Mouse (Mus musculus): ENCODE data around the gene Gm32687.
"Not testable (repeated sequence)": the region's sequence is repeated elsewhere in the genome, so short reads cannot be mapped to it uniquely, and the experiment has no call there.

Gm32687 gene

DNA sequence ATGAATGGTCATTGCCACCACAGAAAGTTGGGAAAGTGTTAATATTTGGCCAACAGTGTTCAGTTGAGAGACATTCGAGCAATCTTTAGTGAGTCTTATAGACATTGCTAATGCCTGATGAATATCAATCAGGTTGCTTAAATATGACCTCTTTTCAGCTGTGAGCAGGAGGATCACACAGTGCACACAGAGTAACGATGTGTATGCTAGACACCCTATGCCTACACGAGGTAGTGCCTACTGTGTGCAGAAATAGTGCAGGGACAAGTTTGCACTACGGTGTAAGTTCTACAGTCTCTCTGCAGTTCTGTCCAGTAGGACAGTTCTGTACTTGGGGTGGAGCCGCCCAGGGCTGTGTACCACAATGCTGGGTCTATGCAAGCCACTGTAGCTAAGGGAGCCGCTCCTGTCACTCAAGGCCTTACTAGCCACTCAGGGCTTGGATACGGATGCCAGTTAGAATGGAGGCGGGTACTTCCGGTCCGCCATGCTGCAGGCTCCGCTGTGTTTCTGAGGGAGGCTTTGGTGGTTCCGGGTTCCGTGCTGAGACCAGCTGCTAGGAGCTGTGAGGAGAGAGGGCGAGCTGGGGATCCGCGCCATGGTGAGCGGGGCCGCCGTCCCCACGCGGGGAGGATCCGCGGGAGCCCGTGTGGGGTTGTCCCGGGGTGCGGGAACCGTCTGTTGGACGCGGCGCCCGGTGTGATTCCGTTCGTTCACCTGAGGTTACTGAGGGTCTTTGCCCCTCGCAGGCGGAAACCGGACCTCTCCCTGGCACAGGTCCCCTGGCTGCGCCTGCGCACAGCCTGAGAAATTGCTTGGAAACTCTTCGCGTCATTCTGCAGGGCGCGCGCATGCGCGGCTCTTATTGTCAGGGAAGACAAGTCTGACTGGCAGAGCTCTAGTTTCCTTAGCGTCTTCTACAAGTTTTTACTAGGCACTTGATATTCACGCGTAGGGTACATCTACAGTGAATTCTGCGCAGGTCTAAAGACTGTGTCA, at the start of gene Gm32687:
TSS of gene Gm32687 (plus strand) at position 526 of the 999 bp plus-strand sequence.
- DNase-seq (ENCODE audit: low read depth), result not testable (repeated sequence)

DNA sequence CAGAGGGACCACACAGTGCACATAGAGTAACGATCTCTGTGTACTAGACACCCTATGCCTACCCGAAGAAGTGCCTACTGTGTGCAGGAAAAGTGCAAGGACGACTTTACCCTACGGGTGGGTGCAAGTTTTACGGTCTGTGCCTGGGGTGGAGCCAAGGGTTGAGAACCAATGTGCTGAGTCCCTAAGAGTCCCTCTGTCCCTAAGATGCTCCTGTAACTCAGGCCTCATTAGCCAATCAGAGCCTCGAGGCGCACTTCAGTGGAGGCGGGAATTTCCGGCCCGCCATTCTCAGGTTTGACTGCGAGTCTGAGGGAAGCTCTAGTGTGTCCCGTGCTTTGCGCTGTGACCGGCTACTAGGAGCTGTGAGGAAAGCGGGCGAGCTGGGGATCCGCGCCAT, 17.5 kb upstream of the Gm32687 start:
- DNase-seq (ENCODE audit: low read depth), result not testable (repeated sequence)

DNA sequence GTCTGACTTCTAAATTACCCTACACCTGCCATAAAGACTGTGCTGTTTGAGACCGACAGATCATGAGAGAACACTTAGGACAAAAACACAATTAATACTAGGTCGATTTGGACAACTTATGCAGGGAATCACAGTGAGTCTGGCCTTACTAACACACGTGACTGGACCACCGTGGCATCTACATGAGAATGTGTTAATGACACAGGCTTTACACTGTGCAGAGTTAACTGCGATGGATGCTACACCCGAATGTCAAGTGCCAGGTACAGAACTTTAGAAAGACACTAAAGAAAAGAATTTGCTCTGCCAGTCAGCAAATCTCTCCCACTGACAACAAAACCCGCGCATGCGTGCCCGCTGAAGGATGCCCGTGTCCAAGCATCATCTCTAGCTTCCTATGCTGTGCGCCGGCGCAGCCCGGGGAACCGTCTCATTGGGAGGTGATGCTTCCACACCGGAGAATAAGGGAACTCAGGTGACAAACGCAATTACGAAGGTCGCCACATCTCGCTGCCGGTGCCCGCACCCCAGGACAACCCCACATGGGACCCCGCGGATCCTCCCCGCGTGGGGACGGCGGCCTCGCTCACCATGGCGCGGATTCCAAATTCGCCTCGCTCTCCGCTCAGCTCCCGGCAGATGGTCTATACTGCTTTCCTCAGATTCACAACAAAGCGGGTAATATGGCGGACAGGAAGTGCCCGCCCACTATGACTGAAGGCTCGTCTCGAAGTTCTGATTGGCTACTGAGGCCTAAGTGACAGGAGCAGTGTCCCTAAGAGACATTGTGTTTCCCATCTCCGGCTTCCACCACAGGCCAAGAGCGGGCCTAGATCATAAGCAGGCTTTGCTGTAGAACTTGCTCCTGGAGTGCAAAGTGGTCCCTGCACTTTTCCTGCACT, 66.4 kb downstream of the Gm32687 start, which contains the start of gene Zfp781:
TSS of gene Zfp781 (minus strand) at position 639 of the 902 bp plus-strand sequence.
- not testable (repeated sequence) for DNase-seq (ENCODE audit: low read depth)

All from fibroblast of lung, adult 2 months (primary cell).